Mouse (Mus musculus): ENCODE measurements around the gene Nub1.
A peak's percentile ranks its signal among the peaks of the same experiment; 100 is the strongest.

Nub1 gene

DNA sequence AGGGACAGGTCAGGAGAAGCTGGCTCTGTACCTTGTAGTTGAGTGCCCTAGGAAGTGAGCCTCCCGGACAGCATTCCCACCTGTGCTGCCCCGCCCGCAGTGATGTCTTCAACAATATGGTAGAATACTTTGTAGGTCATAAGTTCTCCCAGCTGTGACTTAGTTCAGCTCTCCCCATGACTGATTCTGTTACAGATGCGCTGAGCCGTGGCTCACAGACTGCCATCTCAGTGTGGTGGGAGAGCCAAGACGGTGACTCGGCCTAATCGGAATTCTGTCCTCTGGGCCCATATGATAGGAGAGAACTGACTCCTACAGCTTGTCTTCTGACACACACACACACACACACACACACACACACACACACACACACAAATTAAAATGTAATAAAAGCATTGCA is 19.3 kb downstream of the Nub1 start:
- no peak for DNase-seq

DNA sequence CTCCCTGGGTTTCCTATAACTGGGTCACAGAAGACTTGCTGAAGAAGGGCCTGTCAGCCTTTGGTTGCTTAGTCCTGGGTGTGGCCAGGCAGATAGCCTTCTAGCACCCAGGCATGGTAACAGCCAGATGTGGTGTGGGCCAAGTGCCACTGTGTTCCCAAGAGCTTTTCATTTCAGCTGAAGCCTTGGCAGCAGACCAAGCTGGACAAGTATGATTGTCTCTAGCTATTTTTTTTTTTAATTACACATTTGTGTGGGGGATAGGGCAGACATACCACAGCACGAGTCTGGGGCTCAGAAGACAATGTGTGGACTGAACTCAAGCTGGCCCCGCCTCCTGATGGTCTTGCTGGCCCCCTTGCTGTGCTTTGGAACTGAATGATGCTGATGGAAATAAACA is 24.6 kb downstream of the Nub1 start:
- peak; percentile 25 to 47 for DNase-seq

DNA sequence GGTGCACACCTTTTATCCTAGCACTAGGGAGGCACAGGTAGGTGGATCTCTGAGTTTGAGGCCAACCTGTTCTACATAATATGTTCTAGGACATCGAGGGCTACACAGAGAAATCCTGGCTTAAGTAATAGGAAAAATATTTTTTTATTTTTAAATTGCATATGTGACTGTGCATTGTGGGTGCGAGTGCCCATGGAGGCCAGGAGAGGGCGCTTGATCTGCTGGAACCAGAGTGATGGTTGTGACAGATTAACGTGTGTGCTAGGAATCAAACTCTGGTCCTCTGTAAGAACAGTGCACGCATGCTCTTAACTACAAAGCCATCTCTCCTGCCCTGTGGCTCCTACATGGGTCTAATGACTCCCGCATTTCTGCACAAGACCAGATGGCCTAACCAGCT is 26.3 kb downstream of the Nub1 start:
- DNase-seq = no peak

DNA sequence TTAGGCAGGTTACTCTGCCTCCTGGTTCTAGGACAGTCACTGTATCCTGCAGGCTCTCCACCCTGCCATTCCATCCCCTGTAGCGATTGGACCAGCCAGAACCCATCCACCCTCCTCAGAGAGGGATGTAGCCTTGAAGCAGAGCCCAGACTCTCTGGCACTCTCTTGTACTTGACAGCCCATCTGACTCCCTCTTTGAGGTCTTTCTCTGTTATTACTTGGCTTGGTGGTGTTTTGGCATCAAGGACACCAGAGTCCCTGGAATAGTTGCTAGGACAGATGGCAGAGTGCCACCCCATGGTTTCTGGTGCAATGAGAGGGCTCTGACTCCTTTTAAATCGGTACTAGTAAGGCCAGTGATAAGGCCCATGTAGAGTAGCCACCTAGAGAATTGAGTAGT is 27.9 kb downstream of the Nub1 start:
- no peak for DNase-seq

DNA sequence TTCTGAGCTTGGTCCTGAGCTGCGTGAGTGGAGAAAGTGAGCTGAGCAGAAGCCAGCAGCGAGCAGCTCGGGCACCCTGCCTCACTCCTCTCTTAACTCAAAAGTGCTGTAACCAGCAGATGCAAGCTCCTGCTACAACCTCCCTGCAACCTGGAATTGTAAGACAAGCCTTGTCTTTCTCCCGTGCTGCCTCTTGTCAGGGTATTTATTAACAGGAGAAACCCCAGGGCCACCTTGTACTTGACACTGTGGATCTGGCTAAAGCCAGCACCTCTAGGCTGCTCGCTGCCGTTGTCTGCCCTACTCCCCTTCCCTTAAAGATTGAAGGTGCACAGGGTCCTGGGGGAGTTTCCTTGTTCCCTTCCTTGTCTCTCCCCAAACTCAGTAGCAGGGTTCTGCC is 28.7 kb downstream of the Nub1 start:
- DNase-seq = peak; percentile 46 to 62

DNA sequence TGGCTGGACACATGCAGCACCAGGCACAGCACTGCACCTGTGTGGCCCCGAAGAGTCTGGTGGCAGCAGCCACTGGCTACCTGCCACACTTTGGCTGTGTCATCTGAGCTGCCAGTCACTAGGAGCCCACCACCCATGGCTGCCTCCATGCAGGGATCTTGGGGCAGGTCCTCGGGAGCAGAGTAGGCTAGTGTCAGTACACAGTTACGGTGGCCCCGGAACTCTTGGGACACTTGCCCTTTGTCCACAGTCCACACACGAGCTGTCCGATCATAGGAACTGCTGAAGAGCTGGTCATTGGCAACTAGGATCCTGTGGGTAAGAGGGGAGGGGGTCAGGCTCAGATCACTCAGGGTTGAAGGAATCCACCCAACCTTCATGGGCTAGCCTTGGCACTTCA is 32.7 kb downstream of the Nub1 start:
- DNase-seq = peak in 1 of 2 experiments; percentile 48

DNA sequence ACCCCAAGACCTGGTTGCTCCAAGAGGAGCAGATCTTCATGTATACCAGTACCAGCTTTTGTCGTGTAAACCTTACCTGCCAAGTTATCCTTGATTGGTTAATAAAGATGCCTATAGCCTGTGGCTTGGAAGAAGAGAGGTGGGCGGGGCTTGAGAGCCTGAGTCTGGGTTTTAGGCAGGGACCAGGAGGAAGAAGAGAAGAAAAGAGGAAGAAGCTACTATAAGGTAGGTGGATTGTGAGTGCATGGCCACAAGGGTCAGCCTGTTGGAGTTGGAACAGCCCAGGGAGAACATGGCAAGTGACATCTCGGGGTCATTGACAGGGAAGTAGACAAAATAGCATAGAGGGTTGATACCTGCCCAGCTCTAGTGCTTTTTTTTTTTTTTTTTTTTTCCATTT is 34.5 kb downstream of the Nub1 start:
- no peak for DNase-seq

DNA sequence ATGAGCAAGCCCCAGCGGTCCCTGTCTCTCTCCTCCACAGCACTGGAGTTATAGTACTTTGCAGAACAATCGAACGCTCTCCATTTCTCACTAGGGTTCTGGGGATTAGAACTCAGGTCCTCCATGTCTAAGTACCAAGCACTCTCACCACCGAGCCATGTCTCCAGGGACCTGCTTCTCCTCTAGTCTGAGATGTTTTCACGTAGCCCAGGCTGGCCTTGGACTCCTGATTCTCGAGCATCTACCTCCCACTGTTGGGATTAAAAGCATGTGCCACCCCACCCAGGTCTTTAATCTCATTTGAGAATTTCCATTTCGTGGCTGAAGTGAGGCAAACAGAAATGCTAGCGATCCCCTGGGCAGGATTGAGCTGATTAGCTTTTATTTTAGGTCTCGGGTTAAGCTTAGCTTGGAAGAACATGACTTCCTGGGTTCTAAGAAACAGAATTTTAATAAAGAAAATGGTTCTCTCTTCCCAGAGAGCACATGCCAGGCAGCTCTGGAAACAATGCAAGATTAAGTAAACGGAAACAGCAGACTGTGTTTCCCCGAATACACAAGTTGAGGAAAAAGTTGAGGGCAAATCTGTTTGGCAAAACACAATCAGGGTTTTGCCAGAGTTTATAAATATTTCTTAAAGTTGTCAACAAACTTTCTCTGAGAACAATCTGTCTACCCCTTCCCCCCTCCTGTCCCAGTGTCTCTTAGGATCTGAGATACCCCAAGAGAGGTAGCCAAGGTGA is 38.4 kb downstream of the Nub1 start:
- DNase-seq = no peak

DNA sequence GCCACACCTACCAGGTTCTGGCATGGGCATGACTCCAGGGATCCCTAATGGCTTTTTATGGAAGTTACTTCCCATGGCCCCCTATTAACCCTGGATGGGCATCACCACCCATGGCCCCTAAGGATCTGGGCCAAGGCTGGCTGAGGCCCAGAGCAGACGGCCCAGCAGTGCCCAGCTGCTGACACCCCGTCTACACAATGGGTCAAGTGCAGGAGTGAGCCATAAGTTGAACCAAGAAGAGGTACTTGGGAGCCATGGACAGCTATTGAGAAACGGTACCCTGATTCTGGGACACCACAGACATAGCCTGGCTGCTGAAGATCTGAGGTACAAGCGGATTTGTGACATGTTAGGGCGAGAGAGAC is 38.9 kb downstream of the Nub1 start:
- DNase-seq = no peak

DNA sequence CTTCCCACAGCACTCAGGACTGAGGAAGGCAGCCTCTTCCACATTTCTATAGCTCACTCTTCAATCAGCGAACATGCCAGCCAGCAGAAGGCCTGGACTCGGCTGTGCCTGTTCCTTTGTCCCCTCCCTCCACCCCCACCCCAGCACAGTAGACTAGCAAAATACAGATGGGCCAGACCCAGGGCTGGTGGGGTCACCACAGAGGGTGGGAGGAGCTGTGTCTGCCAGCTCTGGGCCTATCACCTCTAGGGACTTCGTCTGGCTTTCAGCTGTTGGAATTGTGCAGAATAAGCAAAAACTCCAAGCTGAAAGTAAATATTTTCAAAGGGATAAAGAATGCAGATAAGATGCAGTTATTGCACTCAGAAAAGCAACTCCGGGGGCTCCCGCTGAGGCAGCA is 39.5 kb downstream of the Nub1 start:
- peak in 1 of 2 experiments; percentile 16 for DNase-seq

DNA sequence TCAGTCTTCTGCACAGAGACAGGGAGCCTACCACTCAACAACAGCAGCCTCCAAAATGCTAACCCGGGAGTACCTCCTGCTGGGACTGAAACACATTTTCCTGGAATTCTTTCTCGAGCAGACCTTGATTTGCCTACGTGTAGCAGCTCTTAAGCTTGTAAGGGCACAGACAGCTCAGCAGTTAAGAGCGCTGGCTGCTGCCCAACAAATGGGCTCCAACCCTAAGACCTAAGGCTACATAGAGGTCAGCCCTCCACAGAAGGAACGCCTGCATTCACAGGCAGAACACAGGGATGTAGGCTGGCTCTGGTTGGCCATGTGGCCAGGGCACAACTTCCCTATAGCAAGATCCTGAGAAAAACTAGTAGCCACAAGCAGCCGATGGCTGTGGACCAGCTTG is 40.6 kb downstream of the Nub1 start:
- DNase-seq = peak; percentile 16 to 53

DNA sequence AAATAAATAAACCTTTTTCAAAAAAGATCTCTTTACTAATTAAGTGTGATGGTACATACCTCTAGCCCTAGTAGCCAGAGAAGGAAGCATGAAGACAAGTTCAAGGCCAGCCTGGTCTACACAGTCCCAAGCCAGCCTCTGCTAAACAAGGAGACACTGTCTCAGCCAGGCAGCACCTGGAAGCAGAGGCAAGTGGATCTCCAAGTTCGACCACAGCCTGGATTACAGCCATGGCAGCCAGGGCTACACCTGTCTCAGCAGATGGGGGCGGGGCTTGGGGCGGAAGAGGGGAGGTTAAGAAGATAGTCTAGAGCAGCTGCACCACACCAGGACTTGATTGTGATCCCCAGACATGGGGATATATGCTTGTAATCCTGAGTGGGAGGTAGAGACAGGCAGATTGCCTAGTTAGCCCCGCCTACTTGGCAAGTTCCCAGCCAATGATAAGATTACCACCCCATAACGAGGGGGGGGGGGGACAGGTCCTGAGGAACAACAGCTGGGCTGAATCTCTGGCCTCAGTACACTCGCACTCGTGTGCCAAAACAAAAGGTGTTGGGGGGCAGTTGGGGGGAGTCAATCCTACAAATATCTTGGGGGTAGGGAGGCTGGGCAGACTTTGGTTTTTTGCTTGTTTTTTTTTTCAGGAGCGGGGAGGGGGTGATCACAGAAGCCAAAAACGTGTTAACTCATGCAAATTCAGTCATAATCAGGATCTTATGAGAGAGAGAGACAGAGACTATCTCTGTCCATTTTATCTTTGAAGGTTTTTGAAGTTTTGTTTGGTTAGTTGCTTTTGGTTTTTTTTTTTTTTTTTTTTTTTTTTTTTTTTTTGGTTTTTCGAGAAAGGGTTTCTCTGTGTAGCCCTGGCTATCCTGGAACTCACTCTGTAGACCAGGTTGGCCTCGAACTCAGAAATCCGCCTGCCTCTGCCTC is 41.8 kb downstream of the Nub1 start:
- DNase-seq = peak; percentile 44 to 74

DNA sequence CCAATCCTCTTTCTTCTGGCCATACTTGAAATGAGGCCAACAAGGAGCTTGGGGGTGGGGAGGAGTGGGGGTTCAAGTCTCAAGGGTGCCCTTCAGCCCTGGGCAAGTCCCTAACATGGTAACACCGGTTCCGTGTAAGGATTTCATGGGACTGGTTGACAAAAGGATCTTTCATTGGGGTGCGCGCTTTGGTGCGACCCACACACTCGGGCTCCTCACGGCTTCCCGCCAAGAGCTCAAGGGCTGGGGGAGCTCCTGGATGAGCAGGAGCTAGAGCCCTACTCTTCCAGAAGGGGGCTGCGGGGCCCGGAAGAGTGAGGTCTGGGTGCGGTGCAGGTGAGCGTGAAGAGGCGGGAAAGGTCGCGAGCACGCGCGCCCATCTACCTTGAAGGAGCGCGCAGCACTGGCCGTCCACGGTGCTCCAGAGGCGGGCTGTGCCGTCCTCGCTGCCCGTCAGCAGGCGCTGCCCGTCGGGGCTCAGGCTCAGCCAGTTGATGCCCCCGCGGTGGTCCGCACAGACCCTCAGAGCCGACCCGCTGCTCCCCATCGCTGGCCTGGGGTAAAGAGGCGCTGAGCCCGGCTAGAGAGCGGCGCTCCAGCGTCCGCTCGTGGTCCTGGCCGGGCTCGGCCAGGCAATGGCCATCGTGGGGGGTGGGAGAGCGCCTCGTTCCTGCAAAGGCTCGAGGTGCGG is 44.6 kb downstream of the Nub1 start:
- no peak for DNase-seq

DNA sequence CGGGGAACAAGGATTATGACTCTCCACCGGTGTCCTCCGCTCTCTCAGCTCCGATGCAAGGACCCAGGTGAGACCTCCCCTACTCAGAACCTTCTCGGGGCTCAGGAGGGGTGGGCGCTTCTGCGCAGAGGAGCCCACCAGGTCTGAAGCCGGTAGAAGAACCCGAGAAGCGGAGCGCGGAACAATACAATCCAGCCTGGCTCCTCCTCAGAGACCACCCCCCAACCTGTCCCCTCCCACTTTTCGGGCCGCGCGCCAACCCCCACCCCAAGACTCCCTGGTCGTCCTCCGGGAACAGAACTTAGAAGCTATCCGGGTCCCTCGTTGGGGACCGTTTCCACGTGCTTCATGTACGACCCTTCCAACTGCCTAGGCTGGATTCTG is 45.1 kb downstream of the Nub1 start, which contains the start of gene Wdr86:
TSS of gene Wdr86 (minus strand) at position 240 of the 384 bp plus-strand sequence.
- DNase-seq = peak in 1 of 2 experiments; percentile 36

DNA sequence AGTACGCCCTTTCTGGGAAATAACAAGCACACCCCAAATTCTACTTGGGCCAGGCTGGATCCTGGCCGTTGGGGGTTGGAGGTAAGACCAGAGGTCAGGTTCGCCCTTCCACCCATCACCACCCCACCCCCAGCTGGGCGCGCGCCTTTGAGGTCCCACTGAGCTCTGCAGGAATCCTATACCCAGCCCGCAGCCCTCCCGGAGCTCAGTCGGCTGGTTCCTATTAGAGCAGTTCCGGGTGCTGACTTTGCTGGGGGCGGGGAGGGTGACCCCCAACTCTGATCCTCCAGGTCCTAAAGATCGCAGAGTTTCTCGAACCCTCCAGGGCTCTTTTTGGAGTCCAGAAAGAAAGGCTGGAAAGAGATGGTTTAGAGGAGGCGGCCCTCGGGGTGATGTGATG is 45.7 kb downstream of the Nub1 start:
- peak in 1 of 2 experiments; percentile 38 for DNase-seq

DNA sequence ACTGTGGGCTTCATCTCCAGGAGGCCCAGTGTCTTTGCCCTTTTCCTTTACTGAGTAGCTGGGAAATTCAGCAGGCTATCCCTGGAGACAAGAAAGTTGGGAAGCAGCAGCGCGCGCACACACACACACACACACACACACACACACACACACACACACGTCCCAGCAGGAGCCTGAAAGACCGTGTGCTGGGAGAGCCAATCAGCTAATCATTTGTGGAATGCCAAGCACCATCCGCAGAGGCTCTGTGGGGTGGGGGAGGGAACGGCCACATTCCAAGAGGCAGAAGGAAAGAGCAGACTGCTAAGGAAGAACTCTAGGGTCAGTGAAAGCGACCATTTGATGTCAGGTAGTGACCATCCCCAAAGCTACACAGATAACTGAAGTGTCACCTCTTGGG is 47.8 kb downstream of the Nub1 start:
- DNase-seq = peak; percentile 58 to 68

DNA sequence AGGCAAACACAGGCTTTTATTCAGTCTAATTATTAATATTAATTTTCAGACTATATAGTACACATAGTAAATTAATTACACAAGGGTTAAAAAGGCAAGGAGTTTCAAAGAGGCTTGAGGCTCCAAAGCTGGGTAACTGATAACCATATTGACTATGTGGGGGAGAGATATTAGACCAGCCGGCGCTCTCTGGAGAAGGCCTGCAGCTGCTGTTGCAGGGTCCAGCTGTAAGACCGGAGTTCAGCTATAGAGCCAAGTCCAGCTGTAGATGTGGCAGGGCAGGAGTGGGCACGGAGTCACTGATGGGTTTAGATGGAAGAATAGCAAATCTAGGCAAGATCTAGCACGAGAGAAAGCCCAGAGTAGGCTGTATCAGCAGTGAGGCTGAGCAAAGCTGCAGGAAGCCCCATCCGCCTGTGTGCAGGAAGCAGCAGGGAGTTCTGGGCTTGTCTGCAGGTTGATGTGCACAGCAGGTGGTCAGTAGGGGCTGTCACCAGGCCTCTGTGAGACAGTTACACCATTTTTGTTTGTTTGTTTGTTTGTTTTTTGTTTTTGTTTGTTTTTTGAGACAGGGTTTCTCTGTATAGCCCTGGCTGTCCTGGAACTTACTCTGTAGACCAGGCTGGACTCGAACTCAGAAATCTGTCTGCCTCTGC is 48.6 kb downstream of the Nub1 start:
- DNase-seq = no peak

DNA sequence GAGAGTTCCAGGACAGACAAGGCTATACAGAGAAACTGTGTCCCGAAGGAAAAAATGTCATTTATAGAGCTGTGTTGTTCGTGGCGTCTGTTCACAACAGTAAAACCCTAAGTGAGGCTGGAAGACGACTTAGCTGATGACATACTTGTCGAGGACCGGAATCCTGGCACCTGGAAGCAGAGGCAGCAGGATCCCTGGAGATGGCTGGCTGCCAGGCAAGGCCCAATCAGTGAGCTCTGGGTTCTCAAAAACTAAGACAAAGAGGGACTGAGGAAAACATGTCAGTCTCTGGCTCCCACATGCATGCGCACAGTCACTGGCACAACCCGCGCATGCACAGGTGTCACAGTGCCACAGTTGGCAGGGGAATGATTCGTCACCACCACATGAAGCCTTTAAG is 52.3 kb downstream of the Nub1 start:
- no peak for DNase-seq

DNA sequence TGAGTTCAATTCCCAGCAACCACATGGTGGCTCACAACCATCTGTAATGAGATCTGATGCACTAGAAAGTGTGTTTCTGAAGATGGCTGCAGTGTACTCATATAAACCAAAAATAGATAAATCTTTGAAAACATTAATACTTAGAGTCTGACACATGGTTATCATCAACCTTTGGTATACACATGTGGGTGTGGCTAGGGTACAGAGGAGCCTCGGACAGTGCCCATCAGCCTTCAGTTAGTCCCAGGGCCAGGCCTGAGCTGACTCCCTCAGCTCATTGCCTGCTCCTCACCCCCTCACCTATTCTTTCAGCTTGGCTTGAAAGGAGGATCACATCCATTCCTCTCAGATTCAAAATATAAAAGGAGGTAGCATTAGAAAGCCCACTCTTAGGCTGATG is 53.2 kb downstream of the Nub1 start:
- DNase-seq = no peak

DNA sequence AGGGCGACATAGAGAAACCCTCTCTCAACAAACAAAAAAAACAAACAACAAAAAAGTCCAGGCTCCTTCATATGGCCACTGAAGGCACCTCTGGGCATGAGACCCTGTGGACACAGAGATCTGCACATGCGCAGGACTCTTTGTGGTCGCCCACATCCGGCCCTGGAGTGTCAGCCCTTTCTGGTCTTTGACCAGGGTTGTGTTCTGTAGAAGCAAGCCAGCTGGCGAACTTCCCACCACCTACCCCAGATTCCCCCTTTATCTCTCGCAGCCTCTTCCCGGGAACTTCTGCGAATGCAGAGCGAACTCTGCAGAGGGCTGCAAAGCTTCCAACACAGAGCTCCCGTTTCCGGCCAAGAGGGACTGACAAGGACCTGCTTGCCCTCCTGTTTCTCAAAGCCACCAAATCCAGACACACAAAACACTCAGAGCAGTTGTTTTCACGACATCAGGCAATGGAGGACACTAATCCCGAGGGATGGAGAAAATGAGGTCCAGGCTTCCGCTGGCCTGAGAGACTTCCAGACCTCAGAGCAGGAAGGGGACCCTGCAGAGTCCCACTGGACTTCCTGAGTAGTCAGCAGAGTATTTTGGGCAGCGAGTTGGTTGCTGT is 53.9 kb downstream of the Nub1 start:
- peak; percentile 73 to 78 for DNase-seq

DNA sequence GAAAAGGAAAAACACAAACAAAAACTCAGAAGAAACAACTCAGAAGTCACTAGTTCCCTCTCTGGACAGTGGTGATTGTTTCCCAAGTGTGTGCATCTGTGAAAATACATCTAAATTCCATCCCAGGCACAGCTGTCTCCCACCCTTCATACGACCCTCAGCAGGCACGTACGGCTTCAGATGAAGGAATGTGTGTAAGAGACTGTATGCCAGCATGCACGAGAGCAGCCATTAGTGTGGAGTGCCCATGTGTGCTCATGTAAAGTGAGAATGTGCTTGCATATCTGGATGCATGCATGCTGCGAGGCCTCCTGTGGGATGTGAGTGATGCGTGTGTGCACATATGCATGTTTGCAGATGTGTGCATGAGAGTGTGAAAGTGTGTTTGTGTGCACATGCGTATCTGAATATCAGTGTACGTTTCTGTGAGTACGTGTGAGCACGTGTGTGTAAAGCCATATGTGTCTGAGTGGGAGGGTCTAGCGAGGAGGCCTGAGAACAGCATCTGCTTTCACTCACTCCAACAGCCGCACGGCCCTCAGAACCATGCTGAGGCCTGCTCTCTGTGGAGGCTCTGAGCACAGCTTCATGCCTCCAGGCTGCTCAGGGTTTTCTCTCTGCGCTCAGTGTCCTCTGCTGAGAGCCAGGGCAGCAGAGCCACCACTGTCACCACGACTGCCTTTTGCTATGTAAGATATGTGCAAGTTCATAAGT is 56.0 kb downstream of the Nub1 start:
- DNase-seq = no peak

DNA sequence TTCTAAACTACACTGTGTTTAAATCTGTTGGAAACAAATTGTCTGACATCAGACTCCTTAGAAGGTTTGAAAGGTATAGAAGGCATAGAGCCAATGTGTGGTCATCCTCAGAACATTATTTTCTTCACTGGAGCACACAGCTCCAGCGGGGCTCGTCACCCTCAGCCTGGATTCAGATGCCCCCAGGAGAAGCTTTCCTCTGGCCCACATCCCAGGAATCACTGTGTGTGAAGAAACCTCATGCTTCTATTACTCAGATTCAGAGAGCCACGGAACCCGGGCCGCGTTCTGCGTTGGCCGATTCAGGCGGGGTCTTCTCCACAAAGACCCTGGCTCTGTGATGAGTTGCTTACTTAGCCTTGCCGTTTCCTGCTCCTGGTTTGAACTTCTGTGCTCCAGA is 58.6 kb downstream of the Nub1 start:
- DNase-seq = no peak
